Mouse (Mus musculus) heart, embryonic 15.5 days (tissue): ENCODE measurements around the gene Focad. TPM values are rescaled to one million over a fixed set of nuclear protein-coding genes. Genes with fewer than 3 reads are reported as not detected.

Source experiments
- ATAC-seq: fragments of 200-750 bp; cut with Nextera tagmentation; replicated peaks from 2 replicates; pipeline ENCODE4 v1.8.0; 2017; ENCODE audit warnings: low read depth, moderate TSS enrichment; ENCODE audit not compliant: insufficient number of reproducible peaks, insufficient read depth, low FRiP score
- H3K27ac ChIP-seq: fragments of 300-500 bp; sonication (generic); 2 replicates; pipeline ENCODE4 v1.5.1; 2015; ENCODE audit warnings: mild to moderate bottlenecking, inconsistent platforms
- H3K27me3 ChIP-seq: fragments of 300-500 bp; sonication (generic); 2 replicates; pipeline ENCODE4 v1.6.1; 2015; ENCODE audit warnings: inconsistent platforms
- H3K36me3 ChIP-seq: fragments of 300-500 bp; sonication (generic); 2 replicates; pipeline ENCODE4 v1.6.1; 2015; ENCODE audit warnings: mild to moderate bottlenecking, inconsistent platforms
- H3K4me1 ChIP-seq: fragments of 300-500 bp; sonication (generic); replicated peaks from 2 replicates; pipeline ENCODE4 v1.6.1; 2015; ENCODE audit warnings: inconsistent platforms
- H3K4me2 ChIP-seq: fragments of 300-500 bp; sonication (generic); 2 replicates; pipeline ENCODE4 v1.6.1; 2015; ENCODE audit warnings: inconsistent platforms, mild to moderate bottlenecking, moderate library complexity
- H3K4me3 ChIP-seq: fragments of 300-500 bp; sonication (generic); 2 replicates; pipeline ENCODE4 v1.5.1; 2015; ENCODE audit warnings: mild to moderate bottlenecking, inconsistent platforms
- H3K9ac ChIP-seq: fragments of 300-500 bp; sonication (generic); 2 replicates; pipeline ENCODE4 v1.6.1; 2015; ENCODE audit warnings: mild to moderate bottlenecking, inconsistent platforms
- H3K9me3 ChIP-seq: fragments of 300-500 bp; sonication (generic); replicated peaks from 2 replicates; pipeline ENCODE4 v1.6.1; 2016; ENCODE audit warnings: inconsistent platforms
- WGBS: fragments of 180-500 bp; shearing (Covaris S2); methylation state at CpG from one replicate; pipeline ENCODE4 v1.1.7; 2015; ENCODE audit warnings: mixed read lengths; 5-methylcytosine and 5-hydroxymethylcytosine counted together
- polyA plus RNA-seq: library from polyadenylated mRNA; unstranded; fragments of >200 nt; fragmentation: Nextera tagmentation; extraction: Ambion mirVana; gene quantifications from 2 replicates; pipeline ENCODE4 v1.2.1, GENCODE M21; 2015

Focad gene
- polyA plus RNA-seq, 1 experiment from 2014 or later, result 6.9 TPM

DNA sequence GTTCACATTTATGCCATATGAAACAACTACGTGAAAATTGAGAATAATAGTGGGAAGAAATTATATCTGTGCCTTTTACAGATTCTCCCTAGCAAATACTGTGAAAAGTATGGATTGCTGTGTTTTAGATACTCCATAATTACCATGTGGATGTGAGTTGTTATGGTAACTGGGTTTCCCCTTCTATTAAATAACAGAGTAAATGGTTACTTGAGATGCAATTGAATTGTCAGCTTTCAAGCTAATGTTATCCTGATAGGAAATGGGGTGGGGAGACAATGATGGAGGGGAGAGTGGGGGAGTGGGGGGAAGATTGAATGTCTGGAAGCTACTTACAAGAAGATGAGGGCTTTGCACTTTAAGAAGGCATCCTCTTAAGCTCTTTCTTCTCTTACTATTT, 225.6 kb downstream of the Focad start:
- WGBS, result 87% methylated on average over 1 of the region's 1 CpGs
- H3K4me3 ChIP-seq, result no peak overlapping the region
- H3K4me1 ChIP-seq, result no peaks in the 10 kb centered on the region
- H3K4me2 ChIP-seq, result no peak overlapping the region
- H3K9me3 ChIP-seq, result no peaks in the 10 kb centered on the region
- H3K27ac ChIP-seq, result no peak overlapping the region
- no peak for ATAC-seq
- no peaks in the 10 kb centered on the region for H3K27me3 ChIP-seq
- H3K9ac ChIP-seq, result no peak overlapping the region
- H3K36me3 ChIP-seq, result no peaks in the 10 kb centered on the region

DNA sequence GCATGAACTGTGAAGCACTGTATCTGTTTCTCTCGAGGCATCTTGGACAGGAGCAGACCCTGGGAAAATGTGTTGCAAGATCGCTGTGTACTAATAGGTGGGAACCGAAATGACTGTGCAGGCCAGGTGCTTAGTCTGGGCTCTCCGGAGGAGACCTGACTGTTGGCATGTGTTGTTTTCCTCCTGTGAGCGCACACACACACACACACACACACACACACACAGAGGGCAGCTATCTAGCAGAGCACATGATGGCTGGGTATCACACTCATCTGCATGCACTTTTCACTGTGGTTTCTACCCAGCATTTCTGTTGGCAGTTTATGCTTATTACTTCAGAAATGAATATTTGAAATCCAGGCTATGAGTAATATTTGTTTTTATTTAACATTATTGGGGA, 231.0 kb downstream of the Focad start:
- Histone ChIP-seq H3K9me3 (no peaks in the 10 kb centered on the region), H3K9ac (no peak overlapping the region), H3K27me3 (no peaks in the 10 kb centered on the region), H3K4me1 (no peaks in the 10 kb centered on the region), H3K4me2 (no peak overlapping the region), H3K27ac (no peak overlapping the region), H3K36me3 (no peaks in the 10 kb centered on the region), H3K4me3 (no peak overlapping the region)
- no peak for ATAC-seq
- 84% methylated on average over 5 of the region's 5 CpGs for WGBS

DNA sequence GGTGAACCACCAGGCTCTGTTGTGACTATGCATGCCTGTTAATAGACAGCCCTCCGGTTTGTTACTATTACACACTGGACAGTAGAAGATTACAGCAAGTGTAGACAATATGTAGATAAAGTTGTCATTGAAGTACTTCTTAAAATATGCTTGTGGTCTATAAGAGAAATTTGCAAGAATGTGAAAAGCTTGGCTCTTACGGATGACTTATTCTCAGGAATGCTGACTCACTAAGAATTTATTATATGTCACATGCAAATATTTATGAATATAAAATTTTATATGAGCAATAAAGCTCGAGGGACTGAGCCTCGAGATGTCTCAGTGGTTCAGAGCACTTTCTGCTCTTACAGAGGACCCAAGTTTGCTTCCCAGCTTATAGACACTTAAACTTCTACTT, 240.1 kb downstream of the Focad start:
- no peak overlapping the region for H3K4me2 ChIP-seq
- no peaks in the 10 kb centered on the region for H3K4me1 ChIP-seq
- no peaks in the 10 kb centered on the region for H3K36me3 ChIP-seq
- no peak overlapping the region for H3K4me3 ChIP-seq
- H3K27ac ChIP-seq, result no peak overlapping the region
- no peak for ATAC-seq
- no peaks in the 10 kb centered on the region for H3K9me3 ChIP-seq
- 56% methylated on average over 4 of the region's 4 CpGs for WGBS
- H3K9ac ChIP-seq, result no peak overlapping the region
- H3K27me3 ChIP-seq, result no peaks in the 10 kb centered on the region

DNA sequence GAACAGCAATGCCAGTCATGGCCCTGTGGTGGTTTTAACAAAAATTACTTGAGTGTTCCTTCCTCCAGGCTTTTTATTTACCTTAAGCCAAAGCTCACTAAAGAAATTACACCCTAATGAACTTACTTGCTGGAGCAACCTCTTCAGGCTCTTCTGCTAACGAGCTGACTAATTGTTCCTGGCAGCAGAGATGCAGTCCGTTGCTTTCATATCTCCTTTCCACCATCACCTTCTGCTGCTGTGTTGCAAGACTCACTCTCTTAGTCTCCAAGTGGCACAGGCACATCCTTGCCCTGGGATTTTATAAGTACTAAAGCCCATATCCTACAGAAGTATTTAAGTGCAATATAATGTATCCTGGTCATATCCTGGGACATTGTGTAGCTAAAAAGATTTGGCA, 242.3 kb downstream of the Focad start:
- no peak overlapping the region for H3K9ac ChIP-seq
- H3K4me2 ChIP-seq, result no peak overlapping the region
- H3K36me3 ChIP-seq, result no peaks in the 10 kb centered on the region
- H3K9me3 ChIP-seq, result no peaks in the 10 kb centered on the region
- H3K27ac ChIP-seq, result no peak overlapping the region
- ATAC-seq, result no peak
- no peak overlapping the region for H3K4me3 ChIP-seq
- no peaks in the 10 kb centered on the region for H3K27me3 ChIP-seq
- no peaks in the 10 kb centered on the region for H3K4me1 ChIP-seq
- WGBS, result 46% methylated on average over 2 of the region's 2 CpGs

DNA sequence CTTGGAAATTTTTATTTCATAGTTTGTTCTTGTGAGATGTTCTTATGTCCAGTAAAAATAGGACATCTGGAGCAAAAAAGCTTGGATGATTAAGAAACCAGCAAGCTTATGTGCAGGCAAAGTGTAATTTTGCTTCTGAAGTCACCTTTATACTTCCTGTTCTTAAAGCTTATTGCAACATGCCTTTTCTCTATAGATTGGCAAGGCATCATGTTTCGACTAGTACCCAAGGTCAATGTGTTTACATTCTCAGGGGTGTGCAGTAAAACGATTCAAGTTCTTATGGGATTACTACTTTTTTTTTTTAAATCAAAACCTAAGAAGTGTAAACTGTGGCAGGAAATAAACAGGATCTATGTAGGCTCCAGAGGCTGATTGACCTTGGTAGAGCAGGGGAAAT, 242.9 kb downstream of the Focad start:
- Histone ChIP-seq H3K4me3 (no peak overlapping the region), H3K27me3 (no peaks in the 10 kb centered on the region), H3K27ac (no peak overlapping the region), H3K4me2 (no peak overlapping the region), H3K9ac (no peak overlapping the region), H3K4me1 (no peaks in the 10 kb centered on the region), H3K9me3 (no peaks in the 10 kb centered on the region), H3K36me3 (no peaks in the 10 kb centered on the region)
- WGBS, result 55% methylated on average over 2 of the region's 2 CpGs
- ATAC-seq, result no peak

DNA sequence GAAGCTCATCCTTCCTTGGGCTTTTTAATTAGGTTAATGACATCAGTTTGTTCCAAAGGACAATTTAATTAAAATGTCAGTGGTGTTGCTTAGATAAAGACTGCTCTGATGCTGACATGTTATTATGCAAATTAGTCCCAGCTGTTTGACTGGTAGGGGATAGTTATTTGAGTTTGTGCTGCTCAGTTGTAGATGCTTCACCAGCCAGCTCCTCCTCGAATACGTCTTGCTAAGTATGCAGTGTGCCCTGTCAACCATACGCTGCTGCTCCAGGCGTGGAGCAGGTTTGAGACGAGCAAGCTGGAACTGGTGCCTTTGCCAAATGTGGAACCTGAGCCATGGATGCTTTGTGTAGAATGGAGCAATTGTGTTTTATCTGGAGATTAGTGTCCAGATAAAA, 243.7 kb downstream of the Focad start:
- Histone ChIP-seq H3K36me3 (no peaks in the 10 kb centered on the region), H3K4me3 (no peak overlapping the region), H3K27ac (no peak overlapping the region), H3K4me2 (no peak overlapping the region), H3K4me1 (no peaks in the 10 kb centered on the region), H3K9me3 (no peaks in the 10 kb centered on the region), H3K27me3 (no peaks in the 10 kb centered on the region), H3K9ac (no peak overlapping the region)
- WGBS, result 72% methylated on average over 5 of the region's 5 CpGs
- ATAC-seq, result no peak

DNA sequence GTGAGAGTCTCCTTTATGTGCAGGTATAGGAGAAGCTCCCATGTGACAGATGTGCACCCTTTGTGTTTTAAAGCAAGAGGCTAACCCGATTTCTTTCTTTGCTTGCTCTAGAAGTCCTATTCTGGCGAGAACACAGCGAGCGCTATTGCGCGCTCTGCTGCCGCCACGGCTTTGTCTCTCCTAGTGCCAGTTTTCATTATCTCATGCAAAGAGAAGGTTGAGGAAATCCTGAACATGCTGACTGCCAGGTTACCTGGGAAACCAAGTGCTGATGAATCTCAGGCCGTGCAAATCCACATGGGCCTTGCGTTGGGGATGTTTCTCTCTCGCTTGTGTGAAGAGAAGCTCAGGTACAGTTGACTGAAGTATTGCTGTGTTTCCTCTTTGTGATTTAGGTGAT, 250.0 kb downstream of the Focad start:
- Histone ChIP-seq H3K27ac (no peak overlapping the region), H3K9ac (no peak overlapping the region), H3K27me3 (no peaks in the 10 kb centered on the region), H3K4me2 (no peak overlapping the region), H3K4me3 (no peak overlapping the region), H3K4me1 (no peaks in the 10 kb centered on the region), H3K9me3 (no peaks in the 10 kb centered on the region), H3K36me3 (no peaks in the 10 kb centered on the region)
- ATAC-seq, result no peak
- WGBS, result 88% methylated on average over 11 of the region's 11 CpGs

DNA sequence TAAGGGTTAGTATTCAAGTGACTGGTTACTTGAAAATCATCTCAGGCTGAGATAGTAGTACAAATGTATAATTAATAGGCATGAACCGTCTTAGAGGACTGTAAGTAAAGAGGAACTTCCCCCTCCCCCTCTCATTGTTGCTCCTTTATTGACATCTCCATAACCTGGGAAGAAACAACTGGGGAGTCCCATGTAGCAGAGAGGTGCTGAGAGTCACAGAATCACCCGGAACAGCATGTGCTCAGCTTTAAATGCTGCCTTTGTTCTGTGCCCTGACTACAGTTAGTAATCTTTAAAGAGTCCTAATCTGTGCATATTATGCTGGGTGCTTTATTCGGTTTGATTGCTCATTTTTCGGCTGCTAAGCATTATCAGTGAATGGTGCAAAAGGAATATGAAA, 250.6 kb downstream of the Focad start:
- no peaks in the 10 kb centered on the region for H3K4me1 ChIP-seq
- 71% methylated on average over 4 of the region's 4 CpGs for WGBS
- no peaks in the 10 kb centered on the region for H3K27me3 ChIP-seq
- no peak overlapping the region for H3K4me2 ChIP-seq
- H3K36me3 ChIP-seq, result no peaks in the 10 kb centered on the region
- H3K9me3 ChIP-seq, result no peaks in the 10 kb centered on the region
- H3K9ac ChIP-seq, result no peak overlapping the region
- ATAC-seq, result no peak
- no peak overlapping the region for H3K27ac ChIP-seq
- H3K4me3 ChIP-seq, result no peak overlapping the region

DNA sequence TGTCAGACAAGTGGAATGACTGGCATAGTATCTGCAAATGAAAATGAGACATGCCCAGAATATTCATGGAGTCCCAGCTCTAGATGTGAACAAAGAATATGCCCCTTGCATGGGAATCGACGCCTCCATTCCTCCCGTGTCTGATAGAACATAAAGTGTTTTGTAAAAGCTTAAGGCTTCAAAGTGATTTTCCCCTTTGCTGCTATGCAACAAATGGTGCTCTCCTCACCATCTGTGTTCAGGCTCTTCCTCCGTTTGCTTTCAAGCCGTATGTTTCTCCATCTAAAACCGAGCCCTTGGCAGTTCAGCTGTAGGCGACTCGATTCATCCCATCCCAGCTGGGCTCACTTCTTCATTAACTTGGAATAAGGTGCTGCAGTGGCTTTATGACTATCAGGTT, 251.5 kb downstream of the Focad start:
- no peak overlapping the region for H3K9ac ChIP-seq
- no peak overlapping the region for H3K4me2 ChIP-seq
- ATAC-seq, result no peak
- H3K9me3 ChIP-seq, result no peaks in the 10 kb centered on the region
- no peak overlapping the region for H3K27ac ChIP-seq
- no peak overlapping the region for H3K4me3 ChIP-seq
- WGBS, result 76% methylated on average over 8 of the region's 8 CpGs
- no peaks in the 10 kb centered on the region for H3K4me1 ChIP-seq
- no peaks in the 10 kb centered on the region for H3K36me3 ChIP-seq
- H3K27me3 ChIP-seq, result no peaks in the 10 kb centered on the region

DNA sequence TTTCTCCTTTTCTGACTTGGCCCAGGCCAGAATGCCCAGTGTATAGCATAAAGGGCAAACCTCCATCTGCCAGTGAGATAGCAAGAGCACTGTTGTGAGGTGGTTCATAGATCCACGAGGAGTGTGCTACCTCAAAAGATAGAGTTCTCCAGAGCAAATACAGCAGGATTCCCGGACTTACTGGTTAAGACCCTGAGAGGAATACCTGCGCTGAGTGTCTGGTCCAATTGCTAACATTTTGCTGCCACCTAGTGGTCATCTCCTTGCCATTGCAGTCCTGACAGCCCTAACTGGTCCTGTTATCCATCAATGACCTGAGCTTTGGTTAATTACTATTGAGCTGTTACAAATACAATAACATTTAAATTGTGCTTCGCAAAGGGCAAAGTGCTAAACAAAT, 256.5 kb downstream of the Focad start:
- H3K4me2 ChIP-seq, result no peak overlapping the region
- ATAC-seq, result no peak
- no peaks in the 10 kb centered on the region for H3K9me3 ChIP-seq
- no peaks in the 10 kb centered on the region for H3K27me3 ChIP-seq
- WGBS, result 3% methylated on average over 4 of the region's 4 CpGs
- H3K9ac ChIP-seq, result no peak overlapping the region
- no peak overlapping the region for H3K4me3 ChIP-seq
- no peaks in the 10 kb centered on the region for H3K36me3 ChIP-seq
- no peaks in the 10 kb centered on the region for H3K4me1 ChIP-seq
- H3K27ac ChIP-seq, result no peak overlapping the region

DNA sequence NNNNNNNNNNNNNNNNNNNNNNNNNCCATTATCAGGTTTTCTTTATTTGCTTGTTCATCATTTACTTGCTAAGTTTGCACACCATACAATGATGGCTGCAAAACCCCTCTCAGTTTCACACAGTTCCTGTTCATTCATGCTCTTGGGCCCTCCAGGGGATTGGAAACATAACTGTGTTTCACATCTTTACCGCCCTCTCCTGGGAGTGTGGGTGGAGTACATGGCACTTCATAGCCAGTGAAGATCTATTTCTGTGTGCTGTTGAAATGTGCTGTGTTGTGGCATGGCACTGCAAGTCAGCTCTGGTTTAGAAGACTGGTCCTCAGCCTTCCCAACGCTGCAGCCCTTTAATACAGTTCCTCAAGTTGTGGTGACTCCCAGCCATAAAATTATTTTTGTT, 262.2 kb downstream of the Focad start:
- H3K27me3 ChIP-seq, result no peaks in the 10 kb centered on the region
- no peak overlapping the region for H3K4me3 ChIP-seq
- no peak overlapping the region for H3K9ac ChIP-seq

DNA sequence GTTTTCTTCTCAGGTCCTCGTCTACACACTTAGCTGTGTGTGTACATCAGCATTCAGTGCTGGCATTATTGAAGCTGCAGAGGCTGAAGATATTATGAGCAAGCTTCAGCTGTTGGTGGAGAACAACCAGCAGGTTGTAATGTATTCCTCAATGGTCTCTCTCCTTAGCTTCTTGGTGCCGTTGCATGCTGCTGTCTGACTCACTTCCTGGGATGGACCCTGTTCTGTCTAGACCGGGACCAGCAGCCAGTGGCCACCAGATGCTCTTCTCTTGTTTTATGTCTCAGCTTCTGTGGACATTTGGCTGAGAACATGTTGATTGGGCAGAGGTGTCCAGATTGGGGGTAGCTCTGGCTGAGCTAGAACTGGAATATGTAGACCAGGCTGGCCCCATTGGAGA, 263.0 kb downstream of the Focad start:
- H3K9ac ChIP-seq, result no peak overlapping the region
- no peaks in the 10 kb centered on the region for H3K36me3 ChIP-seq
- H3K4me3 ChIP-seq, result no peak overlapping the region
- WGBS, result 72% methylated on average over 3 of the region's 3 CpGs
- no peak overlapping the region for H3K4me2 ChIP-seq
- H3K27ac ChIP-seq, result no peak overlapping the region
- no peaks in the 10 kb centered on the region for H3K4me1 ChIP-seq
- no peaks in the 10 kb centered on the region for H3K9me3 ChIP-seq
- no peaks in the 10 kb centered on the region for H3K27me3 ChIP-seq
- no peak for ATAC-seq

More for the DNA sequence above, 262.2 kb downstream of the Focad start:
- Histone ChIP-seq H3K27ac (no peak overlapping the region), H3K36me3 (no peaks in the 10 kb centered on the region), H3K9me3 (no peaks in the 10 kb centered on the region), H3K4me1 (no peaks in the 10 kb centered on the region), H3K4me2 (no peak overlapping the region)
- WGBS, result 75% methylated on average over 2 of the region's 2 CpGs
- ATAC-seq, result no peak

DNA sequence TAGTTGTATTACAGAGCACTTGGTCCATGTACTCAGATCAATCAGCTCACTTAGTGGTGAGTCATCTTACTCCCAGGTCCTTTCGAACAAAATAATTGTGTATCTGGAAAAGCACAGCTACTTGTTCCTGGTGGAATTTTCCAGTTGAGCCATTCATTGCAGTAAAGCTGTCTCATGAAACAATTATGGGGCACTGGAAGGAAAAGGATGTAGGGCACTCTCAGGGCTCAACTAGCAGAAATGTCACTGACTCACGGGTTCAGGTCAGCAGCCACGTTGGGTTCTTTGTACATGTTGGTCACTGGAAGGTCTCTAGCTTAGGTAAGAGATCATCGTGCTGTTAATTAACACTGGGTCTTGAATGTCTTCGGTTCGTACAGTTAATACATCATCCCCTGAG, 275.5 kb downstream of the Focad start:
- Histone ChIP-seq H3K4me1 (0 out of 2 replicates have a peak, but pooled peaks cover 3% of the 10 kb centered on the region), H3K27ac (no peak overlapping the region), H3K36me3 (no peaks in the 10 kb centered on the region), H3K9ac (no peak overlapping the region), H3K27me3 (no peaks in the 10 kb centered on the region), H3K4me2 (no peak overlapping the region), H3K4me3 (no peak overlapping the region), H3K9me3 (no peaks in the 10 kb centered on the region)
- 92% methylated on average over 6 of the region's 6 CpGs for WGBS
- ATAC-seq, result no peak
